In the genomic region with DNA sequence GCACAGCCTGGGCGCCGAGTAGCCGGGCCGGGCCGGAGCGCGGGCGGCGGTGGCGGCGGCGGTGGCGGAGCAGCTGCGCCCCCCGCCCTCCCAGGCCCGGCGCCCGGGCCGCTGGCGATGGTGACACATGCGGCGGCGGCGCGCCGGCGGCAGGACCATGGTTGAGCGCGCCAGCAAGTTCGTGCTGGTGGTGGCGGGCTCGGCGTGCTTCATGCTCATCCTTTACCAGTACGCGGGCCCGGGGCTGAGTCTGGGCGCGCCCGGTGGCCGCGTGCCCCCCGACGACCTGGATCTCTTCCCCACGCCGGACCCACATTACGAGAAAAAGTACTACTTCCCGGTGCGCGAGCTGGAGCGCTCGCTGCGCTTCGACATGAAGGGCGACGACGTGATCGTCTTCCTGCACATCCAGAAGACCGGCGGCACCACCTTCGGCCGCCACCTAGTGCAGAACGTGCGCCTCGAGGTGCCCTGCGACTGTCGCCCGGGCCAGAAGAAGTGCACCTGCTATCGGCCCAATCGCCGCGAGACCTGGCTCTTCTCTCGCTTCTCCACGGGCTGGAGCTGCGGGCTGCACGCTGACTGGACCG, we compare ENCODE assay signal across 8 mouse cellular contexts. TPM values are rescaled to one million over a fixed set of nuclear protein-coding genes. Genes with fewer than 3 reads are reported as not detected.
DNase-seq lines count a peak whose midpoint lies in the region; ATAC-seq and TF ChIP-seq lines count a peak whose summit lies in the region.

No protein-coding gene starts in this region.

- H3K27me3 ChIP-seq in testis, adult 2 months (ENCODE audit: control insufficient read depth, insufficient read depth, low read length) = no peaks in the 10 kb centered on the region
- no peaks in the 10 kb centered on the region for H3K27me3 ChIP-seq in kidney, postnatal 0 days (ENCODE audit: insufficient read depth, low read length)
- H3K27me3 ChIP-seq in lung, postnatal 0 days (replicated peaks; ENCODE audit: insufficient read depth, low read length) = no peaks in the 10 kb centered on the region

- peak overlapping the region; percentile 94 for H3K4me2 ChIP-seq in kidney, postnatal 0 days (ENCODE audit: low read length)
- peak overlapping the region; percentile 94 for H3K4me2 ChIP-seq in lung, postnatal 0 days (replicated peaks; ENCODE audit: low read depth, low read length)

- peak overlapping the region; percentile 89 for H3K4me3 ChIP-seq in testis, adult 2 months (ENCODE audit: control insufficient read depth, low read depth, low read length)
- H3K4me3 ChIP-seq in kidney, postnatal 0 days (replicated peaks; ENCODE audit: low read depth, low read length) = peak overlapping the region; percentile 84
- H3K4me3 ChIP-seq in lung, postnatal 0 days (ENCODE audit: low read depth, low read length) = peak overlapping the region; percentile 76

- WGBS in kidney, postnatal 0 days = under 1% methylated on average over 55 of the region's 76 CpGs
- WGBS in lung, postnatal 0 days = 3% methylated on average over 55 of the region's 76 CpGs

- H3K4me1 ChIP-seq in testis, adult 2 months (ENCODE audit: control insufficient read depth, insufficient read depth, low read length) = peaks cover 28% of the 10 kb centered on the region
- peaks cover 50% of the 10 kb centered on the region for H3K4me1 ChIP-seq in kidney, postnatal 0 days (replicated peaks; ENCODE audit: insufficient read depth, low read length)
- peaks cover 24% of the 10 kb centered on the region; the same call in 1 of the 2 replicates for H3K4me1 ChIP-seq in lung, postnatal 0 days (ENCODE audit: insufficient read depth, low read depth, low read length)

- no peaks in the 10 kb centered on the region for H3K9me3 ChIP-seq in kidney, postnatal 0 days (replicated peaks; ENCODE audit: low read length)
- H3K9me3 ChIP-seq in lung, postnatal 0 days (ENCODE audit: low read length) = no peaks in the 10 kb centered on the region

- H3K9ac ChIP-seq in kidney, postnatal 0 days (ENCODE audit: low read depth, low read length) = peak overlapping the region; percentile 78
- peak overlapping the region; percentile 51 for H3K9ac ChIP-seq in lung, postnatal 0 days (replicated peaks; ENCODE audit: low read depth)

- TF ChIP-seq POLR2A in testis, adult 2 months (IDR thresholded peaks at IDR 0.05; ENCODE audit: control insufficient read depth, low read depth, low read length) = no peak

- peak; percentile 41 for ATAC-seq in kidney, postnatal 0 days (replicated peaks; ENCODE audit: low FRiP score, low read depth)
- peak; percentile 65 for ATAC-seq in lung, postnatal 0 days

- no peak for TF ChIP-seq EP300 in lung, postnatal 0 days (IDR thresholded peaks at IDR 0.05)

- H3K36me3 ChIP-seq in testis, adult 2 months (ENCODE audit: control insufficient read depth, insufficient read depth, low read length) = no peaks in the 10 kb centered on the region
- H3K36me3 ChIP-seq in kidney, postnatal 0 days (ENCODE audit: insufficient read depth, low read length) = no peaks in the 10 kb centered on the region
- H3K36me3 ChIP-seq in lung, postnatal 0 days (ENCODE audit: insufficient read depth, low read length) = no peaks in the 10 kb centered on the region

- DNase-seq in testis, postnatal 14 days (ENCODE audit: low spot score) = no peak
- DNase-seq in cerebellum, postnatal 10 days = peak; percentile 66 to 69
- peak; percentile 37 to 65 for DNase-seq in gastrocnemius, postnatal 4 days (ENCODE audit: low spot score in 2 of 2)
- DNase-seq in kidney, postnatal 0 days (ENCODE audit: low spot score) = peak; percentile 50
- DNase-seq in lung, postnatal 0 days (ENCODE audit: low spot score) = peak; percentile 76
- peak; percentile 52 for DNase-seq in retina, postnatal 1 day
- DNase-seq in urinary bladder, postnatal 14 days (ENCODE audit: low spot score) = peak; percentile 46

- 0 out of 2 replicates have a peak overlapping the region, but pooled peaks have one; percentile 4 for H3K27ac ChIP-seq in testis, adult 2 months (ENCODE audit: control insufficient read depth, insufficient read depth, low read depth, low read length)
- peak overlapping the region; percentile 86 for H3K27ac ChIP-seq in kidney, postnatal 0 days
- H3K27ac ChIP-seq in lung, postnatal 0 days (ENCODE audit: low read length) = peak overlapping the region; percentile 77

- TF ChIP-seq CTCF in testis, adult 2 months (IDR thresholded peaks at IDR 0.05; ENCODE audit: control insufficient read depth, insufficient read depth, insufficient replicate concordance, low read depth, low read length) = no peak
- peak; percentile 14; the same call in 1 of the 2 replicates for TF ChIP-seq CTCF in kidney, postnatal 0 days (IDR thresholded peaks at IDR 0.05; ENCODE audit: low read depth)
- TF ChIP-seq CTCF in lung, postnatal 0 days (IDR thresholded peaks at IDR 0.05) = peak; percentile 34

RNA-seq across cellular contexts. Expression of a gene that starts 0.4 kb away (rescaled TPM):
- polyA plus RNA-seq in testis, adult 2 months (2012; rRNA removed) = 4.9 and 5.0 TPM in 2 replicates
- 10 to 100 TPM; 39.7 to 40.5 TPM for total RNA-seq in gastrocnemius, postnatal 4 days (2021)
- 13.7 and 23.6 TPM in 2 replicates for polyA plus RNA-seq in kidney, postnatal 0 days (2015; fragmentation: Nextera tagmentation; extraction: Ambion mirVana)
- 4.9 and 6.3 TPM in 2 replicates for polyA plus RNA-seq in lung, postnatal 0 days (2015; fragmentation: Nextera tagmentation; extraction: Ambion mirVana)

Comparison
In these comparisons a context has a peak if more than half of its experiments do, and no peak if none do; other contexts are left out.
1. H3K27ac ChIP-seq: peak in every context shown above with its lines; median percentile 86 in kidney, postnatal 0 days; 77 in lung, postnatal 0 days; 4 in testis, adult 2 months.